Mouse (Mus musculus): ENCODE measurements around the gene Smarcd1. TPM values are rescaled to one million over a fixed set of nuclear protein-coding genes. Genes with fewer than 3 reads are reported as not detected.
"Not testable (repeated sequence)": the region's sequence is repeated elsewhere in the genome, so short reads cannot be mapped to it uniquely, and the experiment has no call there.

Smarcd1 gene
- polyA plus RNA-seq, 1 experiment from 2014 or later, result 141 TPM

DNA sequence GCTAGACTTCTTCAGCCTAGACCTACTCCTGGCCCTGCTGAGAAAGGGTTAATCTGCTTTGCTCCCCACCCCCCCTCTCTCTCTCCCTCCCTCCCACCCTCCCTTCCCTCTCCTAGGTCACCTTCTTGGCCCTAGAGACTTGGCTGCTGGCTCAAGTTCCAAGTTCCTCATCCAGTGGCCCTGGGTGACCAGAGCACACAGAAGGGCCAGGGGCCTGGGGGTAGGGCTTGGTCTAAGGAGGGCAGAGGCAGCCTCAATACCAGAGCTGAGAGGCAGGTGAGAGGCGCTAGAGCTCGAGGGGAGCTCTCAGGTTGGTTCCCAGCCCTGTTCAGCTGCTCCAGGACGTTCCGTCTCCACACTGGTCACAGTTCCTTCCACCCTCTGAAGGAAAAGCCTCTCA is 11.0 kb upstream of the Smarcd1 start:
- H3K36me3 ChIP-seq, result 0 out of 2 replicates have a peak, but pooled peaks cover 10% of the 10 kb centered on the region
- ATAC-seq (ENCODE audit: low FRiP score, low read depth), result no peak
- WGBS, result 13% methylated on average over 4 of the region's 4 CpGs
- H3K27me3 ChIP-seq, result peaks cover 5% of the 10 kb centered on the region; the same call in 1 of the 2 replicates
- H3K4me3 ChIP-seq, result no peak overlapping the region
- H3K4me1 ChIP-seq, result peaks cover 30% of the 10 kb centered on the region
- H3K4me2 ChIP-seq (replicated peaks), result no peak overlapping the region
- no peak overlapping the region for H3K27ac ChIP-seq (replicated peaks)
- H3K9me3 ChIP-seq, result no peaks in the 10 kb centered on the region
- H3K9ac ChIP-seq (replicated peaks), result 0 out of 2 replicates have a peak overlapping the region, but pooled peaks have one; percentile 16

DNA sequence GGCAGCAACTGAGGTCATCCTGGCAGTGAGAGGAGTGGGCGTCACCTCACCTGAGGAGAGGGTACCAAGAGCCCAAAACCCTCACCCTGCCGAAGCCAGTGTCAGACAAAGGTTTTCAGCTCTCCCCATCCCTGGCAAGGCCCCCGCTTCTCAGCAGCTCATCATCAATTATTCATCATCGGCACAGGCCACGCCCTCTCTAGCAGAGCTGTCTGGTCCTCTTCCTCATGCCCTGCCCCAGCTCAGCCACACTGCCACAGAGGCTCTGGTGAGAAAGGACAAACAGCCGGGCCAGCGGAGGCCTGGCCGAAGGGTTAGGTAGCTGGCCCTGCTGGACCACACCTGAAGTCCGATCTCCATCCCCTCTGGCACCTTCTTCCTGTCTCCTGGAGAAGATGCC is 10.0 kb upstream of the Smarcd1 start:
- H3K4me1 ChIP-seq, result peaks cover 30% of the 10 kb centered on the region
- peaks cover 15% of the 10 kb centered on the region for H3K27me3 ChIP-seq
- 50% methylated on average over 9 of the region's 9 CpGs for WGBS
- H3K9ac ChIP-seq (replicated peaks), result peak overlapping the region; percentile 12; the same call in 1 of the 2 replicates
- no peak for ATAC-seq (ENCODE audit: low FRiP score, low read depth)
- 0 out of 2 replicates have a peak overlapping the region, but pooled peaks have one; percentile 20 for H3K27ac ChIP-seq (replicated peaks)
- H3K4me2 ChIP-seq (replicated peaks), result 0 out of 2 replicates have a peak overlapping the region, but pooled peaks have one; percentile 6
- H3K4me3 ChIP-seq, result no peak overlapping the region
- H3K9me3 ChIP-seq, result no peaks in the 10 kb centered on the region
- 0 out of 2 replicates have a peak, but pooled peaks cover 19% of the 10 kb centered on the region for H3K36me3 ChIP-seq

- WGBS, result 51% methylated on average over 2 of the region's 2 CpGs
- H3K4me1 ChIP-seq, result peaks cover 24% of the 10 kb centered on the region
- H3K4me2 ChIP-seq (replicated peaks), result no peak overlapping the region
- peaks cover 33% of the 10 kb centered on the region; the same call in 1 of the 2 replicates for H3K36me3 ChIP-seq
- H3K27ac ChIP-seq (replicated peaks), result no peak overlapping the region
- H3K4me3 ChIP-seq, result no peak overlapping the region
- no peak for ATAC-seq (ENCODE audit: low FRiP score, low read depth)
- no peak overlapping the region for H3K9ac ChIP-seq (replicated peaks)
- H3K27me3 ChIP-seq, result peaks cover 23% of the 10 kb centered on the region
- H3K9me3 ChIP-seq, result no peaks in the 10 kb centered on the region
Observed at GRCm38 (mm10) chr15:99697309-99697708, 4.6 kb upstream of the Smarcd1 start.

- Histone ChIP-seq H3K36me3 (peaks cover 34% of the 10 kb centered on the region), H3K27me3 (peaks cover 23% of the 10 kb centered on the region), H3K9ac (replicated peaks) (no peak overlapping the region), H3K9me3 (no peaks in the 10 kb centered on the region), H3K27ac (replicated peaks) (no peak overlapping the region), H3K4me3 (no peak overlapping the region), H3K4me1 (peaks cover 30% of the 10 kb centered on the region), H3K4me2 (replicated peaks) (no peak overlapping the region)
- 40% methylated on average over 20 of the region's 20 CpGs for WGBS
- ATAC-seq (ENCODE audit: low FRiP score, low read depth), result no peak
Observed at GRCm38 (mm10) chr15:99698533-99699085, 3.3 kb upstream of the Smarcd1 start.

GRCm38 (mm10) chr15:99699715-99700114 is 2.2 kb upstream of the Smarcd1 start:
- Histone ChIP-seq H3K36me3 (peaks cover 43% of the 10 kb centered on the region), H3K4me2 (replicated peaks) (no peak overlapping the region), H3K27me3 (peaks cover 23% of the 10 kb centered on the region), H3K9me3 (no peaks in the 10 kb centered on the region), H3K4me3 (no peak overlapping the region), H3K27ac (replicated peaks) (no peak overlapping the region), H3K4me1 (peaks cover 30% of the 10 kb centered on the region), H3K9ac (replicated peaks) (no peak overlapping the region)
- WGBS, result 90% methylated on average over 10 of the region's 10 CpGs
- no peak for ATAC-seq (ENCODE audit: low FRiP score, low read depth)

- Histone ChIP-seq H3K4me1 (peaks cover 33% of the 10 kb centered on the region), H3K4me3 (no peak overlapping the region), H3K9ac (replicated peaks) (no peak overlapping the region), H3K27ac (replicated peaks) (no peak overlapping the region), H3K36me3 (peaks cover 36% of the 10 kb centered on the region), H3K9me3 (no peaks in the 10 kb centered on the region), H3K4me2 (replicated peaks) (no peak overlapping the region), H3K27me3 (peaks cover 19% of the 10 kb centered on the region)
- 90% methylated on average over 18 of the region's 18 CpGs for WGBS
- ATAC-seq (ENCODE audit: low FRiP score, low read depth), result no peak
Observed at GRCm38 (mm10) chr15:99700219-99701106, 1.5 kb upstream of the Smarcd1 start.

GRCm38 (mm10) chr15:99701640-99701998 is 310 bp upstream of the Smarcd1 start:
- peak; percentile 0; the same call in 1 of the 2 replicates for ATAC-seq (ENCODE audit: low FRiP score, low read depth)
- peaks cover 11% of the 10 kb centered on the region for H3K27me3 ChIP-seq
- H3K9me3 ChIP-seq; H3K9ac ChIP-seq (replicated peaks): not testable (repeated sequence)
- peak overlapping the region; percentile 96 for H3K27ac ChIP-seq (replicated peaks)
- H3K4me2 ChIP-seq (replicated peaks), result peak overlapping the region; percentile 91
- H3K36me3 ChIP-seq, result peaks cover 38% of the 10 kb centered on the region
- peaks cover 33% of the 10 kb centered on the region for H3K4me1 ChIP-seq
- peak overlapping the region; percentile 85 for H3K4me3 ChIP-seq
- WGBS, result 46% methylated on average over 16 of the region's 16 CpGs

GRCm38 (mm10) chr15:99703104-99703503 is 1.2 kb downstream of the Smarcd1 start:
- 57% methylated on average over 9 of the region's 9 CpGs for WGBS
- Histone ChIP-seq H3K9ac (replicated peaks) (peak overlapping the region; percentile 97), H3K4me2 (replicated peaks) (peak overlapping the region; percentile 91), H3K4me3 (peak overlapping the region; percentile 85), H3K27me3 (no peaks in the 10 kb centered on the region), H3K9me3 (no peaks in the 10 kb centered on the region), H3K36me3 (peaks cover 41% of the 10 kb centered on the region), H3K4me1 (peaks cover 33% of the 10 kb centered on the region), H3K27ac (replicated peaks) (peak overlapping the region; percentile 96)
- no peak for ATAC-seq (ENCODE audit: low FRiP score, low read depth)

DNA sequence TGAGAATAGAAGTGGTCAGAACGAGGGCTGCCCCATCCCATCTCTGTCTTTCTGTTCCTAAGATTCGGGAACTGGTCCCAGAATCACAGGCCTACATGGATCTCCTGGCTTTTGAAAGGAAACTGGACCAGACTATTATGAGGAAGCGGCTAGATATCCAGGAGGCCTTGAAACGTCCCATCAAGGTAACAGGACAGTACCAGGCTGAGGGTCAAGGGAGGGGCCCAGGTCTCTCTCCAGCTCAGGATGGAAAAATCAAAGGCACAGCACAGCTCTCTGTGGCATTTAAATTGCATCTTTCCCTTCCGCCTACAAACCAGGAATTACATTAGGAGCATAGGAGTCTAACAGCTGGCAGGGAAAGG is 1.7 kb downstream of the Smarcd1 start:
- peaks cover 33% of the 10 kb centered on the region for H3K4me1 ChIP-seq
- peak overlapping the region; percentile 85 for H3K4me3 ChIP-seq
- H3K36me3 ChIP-seq, result peaks cover 47% of the 10 kb centered on the region

DNA sequence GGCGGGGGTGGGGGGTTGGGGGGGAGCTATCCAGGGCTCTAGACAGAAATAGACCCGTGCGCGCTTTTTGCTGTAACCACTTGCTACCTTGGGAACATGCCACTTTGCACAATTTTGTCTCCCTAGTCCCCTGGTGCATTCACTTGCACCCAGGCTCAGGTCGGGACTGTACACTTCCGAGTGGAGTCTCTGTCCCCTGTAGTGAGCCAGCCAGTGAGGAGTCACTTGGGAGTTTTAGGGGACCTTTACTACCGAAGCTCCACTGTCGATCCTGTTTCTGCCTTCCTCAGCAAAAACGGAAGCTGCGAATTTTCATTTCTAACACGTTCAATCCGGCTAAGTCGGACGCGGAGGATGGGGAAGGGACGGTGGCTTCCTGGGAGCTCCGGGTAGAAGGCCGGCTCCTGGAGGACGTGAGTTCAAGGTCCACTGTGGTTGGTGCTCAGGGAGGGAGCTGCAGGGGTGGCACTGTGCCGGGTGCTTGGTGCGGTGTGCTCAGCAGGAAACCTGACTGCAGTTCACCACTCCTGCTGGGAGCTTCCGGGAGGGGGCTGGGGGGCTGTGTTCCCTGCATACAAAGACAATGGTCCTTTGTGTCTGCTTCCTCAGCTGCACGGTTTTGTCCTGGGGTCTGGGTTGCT is 2.2 kb downstream of the Smarcd1 start:
- Histone ChIP-seq H3K4me3 (peak overlapping the region; percentile 85), H3K9me3 (no peaks in the 10 kb centered on the region), H3K36me3 (peaks cover 52% of the 10 kb centered on the region), H3K4me2 (replicated peaks) (peak overlapping the region; percentile 91), H3K9ac (replicated peaks) (peak overlapping the region; percentile 97), H3K4me1 (peaks cover 33% of the 10 kb centered on the region), H3K27ac (replicated peaks) (peak overlapping the region; percentile 96), H3K27me3 (no peaks in the 10 kb centered on the region)
- ATAC-seq (ENCODE audit: low FRiP score, low read depth), result no peak
- WGBS, result 21% methylated on average over 23 of the region's 23 CpGs

More for the DNA sequence above, 1.7 kb downstream of the Smarcd1 start:
- H3K27ac ChIP-seq (replicated peaks), result peak overlapping the region; percentile 96
- no peaks in the 10 kb centered on the region for H3K27me3 ChIP-seq
- H3K9ac ChIP-seq (replicated peaks), result peak overlapping the region; percentile 97
- ATAC-seq (ENCODE audit: low FRiP score, low read depth), result no peak
- peak overlapping the region; percentile 91 for H3K4me2 ChIP-seq (replicated peaks)
- no peaks in the 10 kb centered on the region for H3K9me3 ChIP-seq
- WGBS, result 67% methylated on average over 5 of the region's 5 CpGs

DNA sequence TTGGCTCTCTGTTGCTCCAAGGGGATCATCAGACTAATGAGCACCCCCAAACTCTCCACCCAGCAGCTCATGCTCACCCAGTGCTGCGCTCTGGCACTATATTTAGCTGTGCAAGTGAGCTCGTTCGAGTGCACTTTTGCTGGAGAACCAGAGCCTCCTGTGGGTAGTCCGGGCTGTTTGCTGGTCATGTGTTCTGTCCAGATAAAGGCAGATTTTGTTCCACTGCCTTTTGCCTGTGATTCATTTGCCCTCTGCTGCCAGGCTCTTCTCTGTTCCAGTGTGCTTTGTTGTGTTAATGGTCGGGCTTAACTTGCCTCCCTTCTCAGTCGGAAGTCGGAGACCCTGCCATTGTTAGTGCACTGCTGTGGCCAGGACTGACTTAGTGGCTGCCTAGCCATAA is 3.0 kb downstream of the Smarcd1 start:
- H3K27me3 ChIP-seq, result no peaks in the 10 kb centered on the region
- H3K9me3 ChIP-seq, result no peaks in the 10 kb centered on the region
- peak overlapping the region; percentile 96 for H3K27ac ChIP-seq (replicated peaks)
- peaks cover 53% of the 10 kb centered on the region for H3K36me3 ChIP-seq
- peak overlapping the region; percentile 97 for H3K9ac ChIP-seq (replicated peaks)
- peaks cover 33% of the 10 kb centered on the region for H3K4me1 ChIP-seq
- ATAC-seq (ENCODE audit: low FRiP score, low read depth), result no peak
- WGBS, result 19% methylated on average over 7 of the region's 7 CpGs
- H3K4me3 ChIP-seq, result peak overlapping the region; percentile 85
- H3K4me2 ChIP-seq (replicated peaks), result peak overlapping the region; percentile 91
